Mouse (Mus musculus) spleen, adult 2 months (tissue): Measurements from ENCODE around the gene Bcat2. TPM values are rescaled to one million over a fixed set of nuclear protein-coding genes. Genes with fewer than 3 reads are reported as not detected.

Source experiments
- DNase-seq, 2 experiments: peaks; one replicate each; pipeline versions ENCODE4 v3.0.0 to v3.0.0-alpha.2; 2012 to 2021; ENCODE audit warnings: low spot score in 2 of 2, low read depth in 1 of 2
- H3K27ac ChIP-seq: fragments of 200-500 bp; 2 replicates; pipeline ENCODE4 v1.5.1; 2012; ENCODE audit warnings: low read length, inconsistent platforms; ENCODE audit not compliant: insufficient read depth
- H3K27me3 ChIP-seq: fragments of 200-500 bp; 2 replicates; pipeline ENCODE4 v1.6.1; 2012; ENCODE audit warnings: mild to moderate bottlenecking, moderate library complexity, low read length, inconsistent platforms; ENCODE audit not compliant: control insufficient read depth, insufficient read depth
- H3K36me3 ChIP-seq: fragments of 200-500 bp; 2 replicates; pipeline ENCODE4 v1.6.1; 2012; ENCODE audit warnings: mild to moderate bottlenecking, low read length, inconsistent platforms; ENCODE audit not compliant: control insufficient read depth, insufficient read depth
- H3K4me1 ChIP-seq: fragments of 200-500 bp; 2 replicates; pipeline ENCODE4 v1.6.1; 2011; ENCODE audit warnings: inconsistent platforms; ENCODE audit not compliant: control insufficient read depth, insufficient read depth, insufficient read length
- H3K4me3 ChIP-seq: fragments of 200-500 bp; 2 replicates; pipeline ENCODE4 v1.5.1; 2011; ENCODE audit warnings: mild to moderate bottlenecking, inconsistent platforms; ENCODE audit not compliant: insufficient read depth, insufficient read length; ENCODE audit errors: extremely low read depth
- CTCF ChIP-seq: fragments of 200-500 bp; IDR thresholded peaks from 2 replicates; pipeline ENCODE4 v1.5.1; 2011; ENCODE audit warnings: mild to moderate bottlenecking, inconsistent platforms; ENCODE audit not compliant: insufficient read depth, insufficient read length, insufficient replicate concordance; ENCODE audit errors: extremely low read depth
- POLR2A ChIP-seq: fragments of 200-500 bp; IDR thresholded peaks from 2 replicates; pipeline ENCODE4 v1.6.1; 2011; ENCODE audit warnings: low read depth, low read length, inconsistent platforms
- WGBS: fragments of 180-500 bp; shearing (Covaris S2); methylation state at CpG from one replicate; pipeline ENCODE4 v1.1.7; 2018; 5-methylcytosine and 5-hydroxymethylcytosine counted together
- polyA plus RNA-seq: library from polyadenylated mRNA; depleted of rRNA; stranded (reverse); fragments of >200 nt; gene quantifications from 2 replicates; pipeline ENCODE4 v1.2.3, GENCODE M21; 2012

Bcat2 gene
- polyA plus RNA-seq, 1 experiment = 55.6 TPM

GRCm38 (mm10) chr7:45616277-45616676 is 46.3 kb downstream of the Bcat2 start:
- WGBS = 67% methylated on average over 6 of the region's 6 CpGs
- Histone ChIP-seq H3K27me3 (peaks cover 2% of the 10 kb centered on the region; the same call in 1 of the 2 replicates), H3K36me3 (no peaks in the 10 kb centered on the region), H3K4me1 (no peaks in the 10 kb centered on the region; the same call in 1 of the 2 replicates), H3K27ac (no peak overlapping the region), H3K4me3 (no peak overlapping the region)
- TF ChIP-seq POLR2A (no peak), CTCF (no peak)
- DNase-seq = no peak

- no peak for DNase-seq
- Histone ChIP-seq H3K27me3 (peaks cover 2% of the 10 kb centered on the region; the same call in 1 of the 2 replicates), H3K4me1 (no peaks in the 10 kb centered on the region; the same call in 1 of the 2 replicates), H3K36me3 (no peaks in the 10 kb centered on the region), H3K27ac (no peak within 1 kb of the TSS), H3K4me3 (no peak within 1 kb of the TSS)
- 32% methylated on average over 31 of the region's 31 CpGs for WGBS
- TF ChIP-seq POLR2A (no peak), CTCF (no peak)
Observed at GRCm38 (mm10) chr7:45617042-45617695, 47.2 kb downstream of the Bcat2 start, which contains the start of gene Fut1. TSS of gene Fut1 (plus strand) at chr7:45617289.

GRCm38 (mm10) chr7:45618316-45618715 is 48.4 kb downstream of the Bcat2 start:
- Histone ChIP-seq H3K4me3 (no peak overlapping the region), H3K36me3 (no peaks in the 10 kb centered on the region), H3K27me3 (peaks cover 2% of the 10 kb centered on the region; the same call in 1 of the 2 replicates), H3K4me1 (no peaks in the 10 kb centered on the region; the same call in 1 of the 2 replicates), H3K27ac (no peak overlapping the region)
- no peak for DNase-seq
- no peak for TF ChIP-seq CTCF
- TF ChIP-seq POLR2A = no peak
- 72% methylated on average over 5 of the region's 5 CpGs for WGBS

GRCm38 (mm10) chr7:45619592-45619991 is 49.6 kb downstream of the Bcat2 start:
- no peak for DNase-seq
- H3K4me1 ChIP-seq = no peaks in the 10 kb centered on the region; the same call in 1 of the 2 replicates
- no peaks in the 10 kb centered on the region for H3K36me3 ChIP-seq
- no peak overlapping the region for H3K27ac ChIP-seq
- no peak overlapping the region for H3K4me3 ChIP-seq
- H3K27me3 ChIP-seq = peaks cover 2% of the 10 kb centered on the region; the same call in 1 of the 2 replicates
- 92% methylated on average over 5 of the region's 5 CpGs for WGBS
- TF ChIP-seq CTCF (no peak), POLR2A (no peak)

- no peak for DNase-seq
- peaks cover 2% of the 10 kb centered on the region; the same call in 1 of the 2 replicates for H3K27me3 ChIP-seq
- 49% methylated on average over 9 of the region's 9 CpGs for WGBS
- H3K4me3 ChIP-seq = no peak within 1 kb of the TSS
- TF ChIP-seq POLR2A = no peak
- no peak for TF ChIP-seq CTCF
- H3K4me1 ChIP-seq = no peaks in the 10 kb centered on the region; the same call in 1 of the 2 replicates
- H3K36me3 ChIP-seq = no peaks in the 10 kb centered on the region
- H3K27ac ChIP-seq = no peak within 1 kb of the TSS
Observed at GRCm38 (mm10) chr7:45621443-45621842, 51.5 kb downstream of the Bcat2 start, which contains the start of gene Izumo1. TSS of gene Izumo1 (plus strand) at chr7:45621811.

GRCm38 (mm10) chr7:45623507-45623906 is 53.6 kb downstream of the Bcat2 start:
- Histone ChIP-seq H3K36me3 (no peaks in the 10 kb centered on the region), H3K27me3 (no peaks in the 10 kb centered on the region), H3K4me1 (peaks cover 1% of the 10 kb centered on the region; the same call in 1 of the 2 replicates), H3K4me3 (no peak overlapping the region), H3K27ac (no peak overlapping the region)
- 89% methylated on average over 11 of the region's 11 CpGs for WGBS
- TF ChIP-seq CTCF = no peak
- TF ChIP-seq POLR2A = no peak
- no peak for DNase-seq

GRCm38 (mm10) chr7:45624718-45625117 is 54.8 kb downstream of the Bcat2 start:
- H3K27ac ChIP-seq = no peak overlapping the region
- H3K4me3 ChIP-seq = no peak overlapping the region
- DNase-seq = no peak
- peaks cover 3% of the 10 kb centered on the region; the same call in 1 of the 2 replicates for H3K4me1 ChIP-seq
- H3K27me3 ChIP-seq = no peaks in the 10 kb centered on the region
- TF ChIP-seq CTCF = no peak
- TF ChIP-seq POLR2A = no peak
- H3K36me3 ChIP-seq = no peaks in the 10 kb centered on the region
- WGBS = 90% methylated on average over 3 of the region's 3 CpGs
